Mouse (Mus musculus): Measurements from ENCODE around the gene Ear14.
"Not testable (repeated sequence)": the region's sequence is repeated elsewhere in the genome, so short reads cannot be mapped to it uniquely, and the experiment has no call there.

Gene Ear14

DNA sequence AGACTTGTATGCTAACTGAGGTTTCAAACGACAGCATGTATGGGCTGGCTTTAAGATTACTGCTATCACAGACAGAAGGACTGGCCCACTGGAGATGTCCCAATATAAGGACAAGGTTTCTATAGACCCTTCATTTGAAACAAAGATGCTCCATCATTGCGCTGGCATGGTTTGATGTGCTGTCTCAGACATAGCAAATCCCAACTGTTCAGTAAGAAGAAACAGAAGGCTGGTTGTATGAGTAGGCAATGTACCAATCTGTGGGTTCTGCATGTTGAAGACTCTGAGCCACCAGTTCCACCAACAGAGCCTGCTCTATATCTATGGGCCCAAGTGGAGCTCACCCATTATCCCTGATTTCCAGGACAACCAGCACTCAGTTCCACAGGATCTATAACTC is at the start of gene Ear14:
Ear14 (plus strand) TSS at position 277 of the 400 bp plus-strand sequence.
- no peak for DNase-seq (ENCODE audit: low read depth, low spot score)

DNA sequence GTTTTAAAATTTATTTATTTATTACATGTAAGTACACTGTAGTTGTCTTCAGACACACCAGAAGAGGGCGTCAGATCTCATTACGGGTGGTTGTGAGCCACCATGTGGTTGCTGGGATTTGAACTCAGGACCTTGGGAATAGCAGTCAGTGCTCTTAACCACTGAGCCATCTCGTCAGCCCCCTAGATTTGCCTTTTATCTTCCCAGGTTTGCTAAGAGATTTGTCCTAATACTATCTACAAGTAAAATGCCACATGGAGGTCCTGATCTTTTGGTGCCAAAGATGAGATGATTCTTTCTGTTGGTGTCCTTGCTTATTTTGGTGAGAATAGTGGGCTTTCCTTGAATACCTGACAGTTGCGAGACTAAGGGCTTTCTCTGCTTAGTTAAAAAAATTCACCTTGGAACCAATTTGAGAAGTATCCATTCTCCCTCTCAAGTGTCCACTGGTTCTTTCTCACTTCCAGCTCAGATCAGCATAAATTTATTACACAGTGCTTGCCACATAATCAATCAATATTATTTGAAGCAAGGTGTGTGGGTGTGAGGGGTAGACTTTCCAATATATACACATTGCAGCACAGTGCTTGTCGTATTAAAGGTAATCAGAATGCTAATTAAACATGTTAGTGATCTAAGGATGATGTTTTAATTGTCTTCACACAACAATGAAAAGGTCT is 47.0 kb upstream of the Ear14 start:
- no peak for DNase-seq (ENCODE audit: low read depth, low spot score)

DNA sequence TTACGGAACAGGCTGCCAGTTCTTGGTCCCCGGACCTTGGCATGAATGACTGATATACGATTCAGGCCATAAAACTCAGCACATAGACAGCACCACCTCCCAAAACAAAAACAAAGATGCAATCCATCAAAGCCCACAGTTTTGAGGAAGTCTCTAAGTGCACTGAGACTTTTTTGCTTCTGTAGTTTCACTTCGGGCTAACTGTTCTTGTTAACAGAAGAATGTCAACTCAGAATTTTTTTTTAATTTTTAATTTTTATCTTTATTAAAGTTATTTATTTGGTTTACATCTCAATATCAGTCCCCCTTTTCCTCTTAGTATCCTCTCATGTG is 46.5 kb upstream of the Ear14 start:
- no peak for DNase-seq (ENCODE audit: low read depth, low spot score)

DNA sequence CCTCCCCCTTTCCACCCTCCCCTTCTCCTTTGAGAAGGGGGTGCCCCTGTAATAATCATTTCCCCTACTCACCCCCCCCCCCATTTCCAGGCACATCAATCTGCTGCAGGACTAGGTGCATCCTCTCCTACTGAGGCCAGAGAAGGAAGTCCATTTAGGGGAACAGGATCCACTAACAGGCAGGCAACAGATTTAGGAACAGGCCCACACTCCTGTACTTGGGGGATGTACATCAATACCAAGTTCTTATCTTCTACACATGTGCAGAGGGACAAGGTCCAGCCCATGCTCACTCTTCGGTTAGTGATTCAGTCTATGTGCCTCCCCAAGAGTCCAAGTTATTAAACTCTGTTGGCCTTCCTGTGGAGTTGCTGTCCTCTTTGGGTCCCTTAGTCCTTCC is 46.1 kb upstream of the Ear14 start:
- DNase-seq (ENCODE audit: low read depth, low spot score): no peak

DNA sequence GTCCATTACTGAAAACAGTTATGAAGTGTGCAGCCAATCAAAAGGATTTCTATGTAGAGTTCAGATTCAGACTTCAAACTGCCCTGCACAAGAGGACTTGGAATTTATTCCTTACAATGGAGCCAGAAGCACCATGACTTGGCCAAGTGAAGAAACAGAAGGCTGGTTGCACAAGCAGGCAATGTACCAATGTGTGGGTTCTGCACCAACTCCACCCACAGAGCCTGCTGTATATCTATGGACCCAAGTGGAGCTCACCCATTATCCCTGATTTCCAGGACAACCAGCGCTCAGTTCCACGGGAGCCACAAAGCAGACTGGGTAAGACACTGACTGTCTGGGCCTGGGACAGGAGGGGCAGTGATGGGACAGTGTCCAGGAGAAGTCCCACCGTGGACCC is 41.2 kb upstream of the Ear14 start, which contains the start of gene Rnase2b:
Rnase2b (plus strand) TSS at position 285 of the 400 bp plus-strand sequence.
- not testable (repeated sequence) for DNase-seq (ENCODE audit: low read depth, low spot score)

DNA sequence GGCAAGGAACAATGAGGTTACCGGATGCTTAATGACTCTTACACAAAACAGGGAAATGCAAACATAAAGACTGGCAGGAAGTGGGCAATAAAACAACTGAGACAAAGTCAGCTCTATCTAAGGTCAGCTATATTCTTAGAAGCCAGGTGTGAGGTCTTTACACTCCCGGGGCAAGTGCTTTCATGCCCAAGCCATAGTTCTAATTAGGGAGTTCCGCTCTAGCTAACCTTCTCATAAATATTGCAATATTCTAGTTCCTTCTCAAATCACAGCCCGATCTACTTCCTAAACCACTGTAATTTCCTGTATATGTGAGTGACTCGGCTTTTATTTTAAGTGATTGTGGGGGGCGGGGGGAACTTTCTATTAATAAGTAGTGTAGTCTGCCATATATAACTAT is 39.9 kb upstream of the Ear14 start:
- DNase-seq (ENCODE audit: low read depth, low spot score): not testable (repeated sequence)

DNA sequence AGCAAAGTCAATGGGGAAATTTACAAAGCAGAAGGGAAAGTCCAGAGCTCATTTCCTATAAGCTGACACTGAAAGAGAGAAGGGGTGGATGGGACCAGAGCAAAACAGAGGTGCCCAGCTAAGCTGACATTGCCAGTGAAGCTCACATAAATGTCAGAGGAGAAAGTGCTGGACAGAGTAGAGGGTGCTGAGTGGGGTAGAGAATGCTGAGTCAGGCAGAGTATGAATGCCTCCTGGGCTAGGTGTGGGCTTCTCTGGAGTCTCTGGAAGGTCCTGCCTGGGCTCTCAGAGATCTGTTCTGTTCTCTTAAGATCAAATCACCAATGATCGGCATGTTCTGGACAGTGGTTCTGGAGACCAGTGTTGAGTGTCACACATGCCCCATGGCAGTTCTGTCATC is 37.8 kb upstream of the Ear14 start:
- DNase-seq (ENCODE audit: low read depth, low spot score): no peak

DNA sequence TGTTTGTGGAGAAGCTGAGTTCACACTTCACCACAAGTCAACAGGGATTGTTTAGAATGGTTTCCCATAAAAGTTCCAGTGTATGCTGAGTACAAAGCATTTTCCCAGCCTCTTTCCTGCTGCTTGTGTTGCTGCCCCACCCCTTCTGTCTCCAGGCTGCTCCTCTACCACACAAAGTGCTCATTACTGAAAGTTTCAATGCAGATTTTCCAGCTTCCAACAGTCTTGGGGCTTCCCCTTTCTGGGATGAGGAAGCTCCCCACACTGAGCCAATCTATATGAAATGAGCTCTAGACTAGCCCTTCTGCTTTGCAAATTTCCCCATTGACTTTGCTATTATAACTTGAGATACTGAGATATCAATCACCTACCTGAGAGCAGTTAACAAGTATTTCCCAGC is 37.1 kb upstream of the Ear14 start:
- DNase-seq (ENCODE audit: low read depth, low spot score): no peak

DNA sequence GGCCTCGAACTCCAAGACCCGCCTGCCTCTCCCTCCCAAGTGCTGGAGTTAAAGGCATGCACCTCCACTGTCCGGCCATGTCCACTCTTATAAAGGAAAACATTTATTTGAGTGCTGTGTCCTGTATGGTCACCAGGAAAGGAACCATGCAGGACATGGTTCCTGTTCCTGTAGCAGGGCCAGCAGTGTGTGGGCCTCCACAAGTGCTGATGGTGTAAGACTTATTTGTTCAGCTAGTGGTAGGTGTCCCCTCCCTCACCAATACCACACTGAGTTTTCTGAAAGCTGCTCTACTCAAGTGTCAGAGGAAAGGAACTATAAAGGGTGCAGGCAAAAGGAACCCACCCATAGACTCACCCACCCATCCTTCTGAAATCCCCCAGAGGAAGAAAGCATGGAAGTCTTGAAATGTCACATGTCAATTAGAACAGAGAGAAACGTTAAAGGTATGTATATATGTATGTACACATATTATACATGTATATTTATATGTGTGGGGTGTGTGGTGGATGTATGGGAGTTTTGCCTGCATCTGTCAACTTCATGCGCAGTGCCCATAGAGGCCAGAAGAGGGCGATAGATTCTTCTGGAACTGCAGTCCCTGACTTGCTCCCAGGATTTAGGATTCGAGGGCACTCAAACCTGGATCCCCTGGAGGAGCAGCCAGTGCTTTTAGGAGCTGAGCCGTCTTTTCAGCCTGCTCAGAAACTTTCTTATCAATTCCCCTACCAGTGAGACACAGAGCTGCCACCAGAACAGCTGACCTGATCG is 30.9 kb upstream of the Ear14 start:
- DNase-seq (ENCODE audit: low read depth, low spot score): not testable (repeated sequence)

DNA sequence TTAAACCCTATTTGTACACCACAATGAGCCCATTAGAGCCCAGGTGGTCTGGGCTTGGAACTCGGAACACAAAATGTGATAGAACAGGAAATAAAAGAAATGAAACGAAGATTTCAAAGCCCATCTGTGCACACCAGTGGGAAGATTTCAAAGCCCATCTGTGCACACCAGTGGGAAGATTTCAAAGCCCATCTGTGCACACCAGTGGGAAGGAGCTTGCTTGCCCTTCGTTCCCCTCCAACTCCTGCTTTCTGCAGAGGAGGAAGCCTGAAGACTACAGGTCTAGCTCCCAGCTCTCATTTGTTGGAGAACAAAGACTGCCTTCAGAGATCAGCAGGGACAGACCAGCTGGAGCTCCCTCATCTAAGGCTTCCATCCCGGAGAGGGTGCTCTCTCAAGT is 30.2 kb upstream of the Ear14 start:
- DNase-seq (ENCODE audit: low read depth, low spot score): not testable (repeated sequence)

DNA sequence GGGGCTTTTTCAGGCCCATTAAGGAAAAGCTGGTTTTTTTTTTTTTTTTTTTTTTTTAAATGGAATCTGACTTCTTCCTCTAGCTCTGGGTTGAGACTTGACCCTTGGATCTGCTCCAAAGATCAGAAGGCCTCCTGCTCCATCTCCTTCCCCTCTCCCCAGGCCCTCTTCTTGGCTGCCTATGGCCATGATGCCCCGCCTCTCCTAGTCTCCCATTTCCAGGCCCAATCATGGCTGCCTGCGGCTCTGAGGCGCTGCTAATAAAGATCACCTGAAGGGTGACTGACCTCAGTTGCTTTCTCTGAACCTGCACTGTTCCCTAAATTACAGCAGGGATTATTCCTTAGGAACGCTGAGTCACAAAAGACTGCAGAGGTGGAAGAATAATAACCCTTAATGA is 29.3 kb upstream of the Ear14 start:
- DNase-seq (ENCODE audit: low read depth, low spot score): no peak

DNA sequence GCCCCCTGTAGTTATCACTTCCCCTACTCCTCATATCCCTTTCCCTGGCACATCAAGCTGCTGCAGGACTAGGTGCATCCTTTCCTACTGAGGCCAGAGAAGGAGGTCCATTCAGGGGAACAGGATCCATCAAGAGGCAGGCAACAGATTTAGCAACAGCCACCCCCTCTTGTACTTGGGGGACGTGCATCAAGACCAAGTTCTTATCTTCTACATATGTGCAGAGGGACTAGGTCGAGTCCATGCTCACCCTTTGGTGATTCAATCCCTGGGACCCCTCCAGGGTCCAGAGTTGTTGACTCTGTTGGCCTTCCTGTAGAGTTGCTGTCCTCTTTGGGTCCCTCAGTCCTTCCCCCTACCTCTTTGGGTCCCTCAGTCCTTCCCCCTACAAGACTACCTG is 22.1 kb upstream of the Ear14 start:
- DNase-seq (ENCODE audit: low read depth, low spot score): not testable (repeated sequence)

DNA sequence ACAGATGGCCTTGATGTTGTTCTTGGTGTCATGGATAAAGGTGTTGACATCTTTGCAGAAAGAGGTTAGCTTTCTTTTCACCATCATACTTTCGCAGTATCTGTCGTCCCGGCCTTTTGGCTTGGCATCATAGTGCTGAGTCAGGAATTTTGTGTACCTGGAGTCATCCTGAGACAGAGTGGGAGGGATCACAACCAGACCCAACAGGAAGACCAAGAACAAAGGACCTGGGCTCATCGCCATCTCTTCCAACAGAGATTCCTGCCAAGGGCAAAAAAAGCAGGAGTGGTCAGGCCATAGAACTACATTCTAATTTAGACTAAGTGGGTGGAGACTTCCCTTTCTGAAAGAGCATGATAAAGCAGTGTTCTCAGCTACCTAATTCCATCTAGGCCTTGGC is 7.5 kb upstream of the Ear14 start:
- no peak for DNase-seq (ENCODE audit: low read depth, low spot score)

DNA sequence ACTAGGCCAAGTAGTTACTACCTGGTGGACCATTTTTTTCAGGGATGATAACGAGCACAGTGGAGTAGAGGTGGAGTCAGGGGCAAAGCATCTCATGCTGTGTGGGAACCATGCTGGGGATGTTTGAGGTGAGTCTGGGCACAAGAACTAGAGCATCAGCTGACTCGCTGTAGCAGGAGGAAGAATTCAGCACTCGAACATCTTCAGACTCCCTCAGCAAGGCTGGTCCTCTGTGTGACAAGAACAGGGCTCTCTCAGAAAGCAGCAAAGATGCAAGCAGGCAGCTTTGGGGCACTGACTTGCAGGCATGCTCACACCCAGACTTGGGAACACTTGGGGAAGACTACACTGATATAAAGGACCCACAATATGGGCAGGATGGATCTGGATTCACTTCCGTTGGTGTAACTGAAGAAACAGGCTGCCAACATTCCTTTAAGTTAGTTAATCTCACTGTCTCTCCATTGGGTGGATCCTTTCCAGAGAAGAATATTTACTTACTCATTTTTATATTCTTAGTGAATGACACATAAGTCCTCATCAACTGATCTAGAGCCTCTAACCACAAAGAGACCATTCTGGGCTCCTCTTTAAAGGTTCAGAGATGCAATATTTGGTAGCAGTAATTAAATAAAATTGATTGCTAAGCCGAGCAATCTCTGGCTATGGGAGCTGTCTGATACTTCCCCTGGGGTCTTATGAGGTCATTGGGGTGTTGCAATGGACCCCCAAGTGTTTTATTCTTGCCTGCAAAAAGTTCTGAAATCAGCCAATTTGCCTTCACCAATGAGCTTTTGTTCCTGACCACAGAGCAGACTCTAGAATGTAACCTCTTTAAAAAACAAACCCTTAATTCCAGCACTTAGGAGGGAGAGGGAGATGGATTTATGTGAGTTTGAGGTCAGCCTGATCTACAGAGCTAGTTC is 3.8 kb upstream of the Ear14 start, which contains the start of gene Ang2:
Ang2 (minus strand) TSS at position 51 of the 926 bp plus-strand sequence.
- DNase-seq (ENCODE audit: low read depth, low spot score): no peak

DNA sequence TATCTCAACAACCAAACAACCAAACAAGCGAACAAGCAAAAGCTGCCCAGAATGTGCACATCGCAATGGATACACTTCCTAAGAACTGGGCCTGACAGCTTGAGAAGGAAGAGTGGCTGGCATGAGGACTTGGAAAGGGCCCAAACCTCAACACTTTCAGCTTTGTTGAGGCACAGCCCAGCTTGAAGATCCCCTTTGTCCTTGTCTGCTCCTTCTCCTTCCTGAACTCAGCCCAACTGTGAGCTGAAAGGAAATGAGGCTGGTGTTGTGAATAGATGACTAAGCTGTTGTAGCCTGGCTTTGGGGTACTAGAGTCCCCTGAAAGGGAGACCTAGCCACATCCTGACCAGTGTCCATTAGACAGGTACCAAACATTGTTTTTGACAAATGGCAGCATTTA is 3.1 kb upstream of the Ear14 start:
- no peak for DNase-seq (ENCODE audit: low read depth, low spot score)

DNA sequence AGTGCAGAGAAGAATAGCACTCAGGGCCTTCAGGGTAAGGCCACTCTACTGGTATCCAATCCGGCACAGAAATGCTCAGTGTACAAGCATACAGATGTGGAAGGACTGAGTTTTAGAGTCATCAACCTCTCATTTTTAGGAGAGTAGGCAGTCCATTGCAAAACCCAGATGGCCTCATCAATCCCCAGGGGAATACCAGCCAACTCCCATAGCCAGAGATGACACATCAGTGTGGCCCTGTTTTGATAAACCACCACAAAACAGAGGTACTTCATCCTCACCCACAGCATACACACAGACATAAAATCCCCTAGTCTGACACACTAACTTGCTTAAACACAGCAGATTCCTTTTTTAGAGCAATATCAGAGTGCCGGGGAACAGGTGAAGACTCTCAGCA is 2.7 kb upstream of the Ear14 start:
- no peak for DNase-seq (ENCODE audit: low read depth, low spot score)

DNA sequence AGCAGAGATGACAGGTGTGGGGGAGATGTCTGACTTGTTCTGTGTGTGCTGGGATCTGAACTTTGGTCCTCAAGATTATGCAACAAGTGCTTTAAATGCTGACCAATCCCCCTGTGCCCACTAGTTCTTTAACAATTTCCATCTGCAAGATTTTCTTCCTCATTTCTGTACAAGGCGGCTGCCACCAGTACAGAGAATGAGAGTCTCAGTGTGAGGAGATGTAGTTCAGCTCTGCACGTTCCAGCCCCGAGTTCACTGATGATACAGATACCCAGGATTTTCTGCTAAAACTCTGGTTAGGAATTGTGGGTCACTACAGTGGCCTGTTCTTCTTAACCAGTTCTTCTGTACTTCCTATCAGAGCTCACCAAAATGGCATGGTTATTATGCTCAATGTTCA is 16.9 kb downstream of the Ear14 start:
- DNase-seq (ENCODE audit: low read depth, low spot score): not testable (repeated sequence)

DNA sequence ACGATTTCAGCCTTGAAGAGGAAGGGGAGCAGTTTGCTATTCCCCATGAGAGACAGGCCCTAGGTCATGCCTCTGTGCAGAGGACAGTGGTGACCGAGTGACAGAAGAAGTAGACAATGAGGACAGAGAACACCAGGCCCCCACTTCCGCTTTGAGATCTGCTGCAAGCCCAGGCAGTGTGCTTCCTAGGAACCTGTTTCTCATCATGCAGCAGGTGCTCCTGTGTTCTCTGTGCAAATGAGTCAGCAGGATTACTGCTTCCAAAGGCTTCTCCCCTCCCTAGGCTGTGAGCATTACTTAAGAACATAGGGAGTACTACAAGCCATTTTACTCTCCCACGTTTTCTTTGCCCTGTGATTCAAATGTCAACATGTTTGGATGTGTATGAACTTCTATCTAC is 26.5 kb downstream of the Ear14 start:
- DNase-seq (ENCODE audit: low read depth, low spot score): not testable (repeated sequence)

DNA sequence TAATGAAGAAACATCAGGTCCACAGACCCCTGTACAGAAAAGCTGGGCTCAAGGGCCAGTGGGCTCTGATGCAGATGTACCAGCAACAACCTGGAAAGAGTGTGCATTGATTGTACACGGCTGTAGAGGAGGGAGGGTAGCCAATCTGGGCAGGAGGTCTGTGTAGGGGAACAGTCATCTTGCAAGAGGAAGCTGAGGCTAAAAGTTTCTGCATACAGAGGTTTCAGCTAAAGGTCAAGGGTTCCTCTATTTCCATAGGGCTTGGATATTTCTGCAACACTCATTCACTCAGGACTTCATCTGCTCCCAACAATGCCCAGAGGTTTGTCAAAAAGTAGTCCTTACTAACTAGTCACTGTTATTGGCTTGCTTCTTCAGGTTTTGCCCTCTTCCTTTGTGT is 34.3 kb downstream of the Ear14 start:
- DNase-seq (ENCODE audit: low read depth, low spot score): not testable (repeated sequence)

DNA sequence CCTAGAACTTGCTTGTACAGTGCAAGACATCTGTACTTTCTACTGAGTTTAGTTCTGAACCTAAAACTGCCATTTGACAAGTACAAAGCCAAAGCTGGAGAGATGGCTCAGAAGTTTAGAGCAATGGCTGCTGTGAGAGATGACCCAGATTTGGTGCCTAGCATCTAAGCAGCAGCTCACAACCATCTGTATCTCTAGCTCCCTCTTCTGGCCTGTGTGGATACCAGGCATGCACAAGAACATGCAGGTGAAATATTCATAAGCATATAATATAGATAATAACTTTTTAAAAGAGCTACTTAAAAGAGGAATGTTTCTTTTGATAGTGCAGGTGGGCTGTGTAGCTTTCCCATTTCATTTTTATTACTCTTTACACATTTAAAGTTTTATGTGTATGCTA is 37.7 kb downstream of the Ear14 start:
- no peak for DNase-seq (ENCODE audit: low read depth, low spot score)

DNA sequence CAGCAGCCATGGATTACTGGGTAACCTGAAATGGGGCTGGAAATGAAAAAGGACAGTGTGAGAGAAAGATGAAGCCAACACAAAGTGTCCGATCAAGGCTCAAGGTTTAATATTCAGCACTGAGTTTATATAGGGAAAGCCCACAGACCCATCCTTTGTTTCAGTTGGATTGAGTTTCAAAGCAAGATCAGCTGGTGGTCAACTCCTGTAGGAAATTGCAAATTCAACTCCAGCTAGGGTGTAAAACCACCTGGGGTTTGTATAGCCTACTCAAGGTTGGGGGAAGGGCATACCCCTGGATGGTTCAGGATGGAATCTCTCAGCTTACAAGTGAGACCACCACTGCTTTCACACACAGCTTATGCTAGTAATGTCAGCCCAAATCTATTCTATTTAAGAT is 44.5 kb downstream of the Ear14 start:
- no peak for DNase-seq (ENCODE audit: low read depth, low spot score)

DNA sequence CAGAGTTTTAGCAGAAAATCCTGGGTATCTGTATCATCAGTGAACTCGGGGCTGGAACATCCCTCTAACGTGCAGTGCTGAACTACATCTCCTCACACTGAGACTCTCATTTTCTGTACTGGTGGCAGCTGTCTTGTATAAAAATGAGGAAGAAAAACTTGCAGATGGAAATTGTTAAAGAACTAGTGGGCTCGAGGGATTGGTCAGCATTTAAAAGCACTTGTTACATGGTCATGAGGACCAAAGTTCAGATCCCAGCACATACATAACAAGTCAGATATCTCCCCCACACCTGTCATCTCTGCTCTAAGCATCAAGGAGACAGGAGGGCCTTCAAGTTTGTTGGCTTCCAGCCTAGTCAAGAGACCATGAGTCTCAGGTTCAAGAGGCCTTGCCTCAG is 47.2 kb downstream of the Ear14 start:
- DNase-seq (ENCODE audit: low read depth, low spot score): no peak

Measured in retina, adult 2 months (tissue).